Mouse (Mus musculus) thymus, adult 2 months (tissue): ENCODE measurements around the gene Dlgap1.

Experiments used
- CTCF ChIP-seq: fragments of 200-500 bp; IDR thresholded peaks from 2 replicates; pipeline ENCODE4 v1.5.1; 2012; ENCODE audit warnings: mild to moderate bottlenecking, control low read depth, low read length, moderate library complexity, borderline replicate concordance; ENCODE audit not compliant: control insufficient read depth, poor library complexity, insufficient read depth; ENCODE audit errors: extremely low read depth
- POLR2A ChIP-seq: fragments of 200-500 bp; IDR thresholded peaks from 2 replicates; pipeline ENCODE4 v1.6.1; 2012; ENCODE audit warnings: mild to moderate bottlenecking, low read length, control low read depth, moderate library complexity; ENCODE audit not compliant: control insufficient read depth, poor library complexity, insufficient read depth; ENCODE audit errors: extremely low read depth

GRCm38 (mm10) chr17:70501933-70502332 is 533.1 kb downstream of the Dlgap1 start:
- TF ChIP-seq POLR2A (no peak), CTCF (no peak)
